Mouse (Mus musculus) liver, embryonic 14.5 days (tissue): ENCODE measurements around the gene Ccdc106. TPM values are rescaled to one million over a fixed set of nuclear protein-coding genes. Genes with fewer than 3 reads are reported as not detected.

ENCODE experiments used
- ATAC-seq: fragments of 200-750 bp; cut with Nextera tagmentation; 2 replicates; pipeline ENCODE4 v1.8.0; 2017; ENCODE audit warnings: moderate number of reproducible peaks, mild to moderate bottlenecking, moderate library complexity; ENCODE audit not compliant: insufficient read depth
- DNase-seq, 3 experiments: peaks; one replicate each; pipeline ENCODE4 v3.0.0-alpha.2; 2012 to 2013; ENCODE audit warnings: low read depth in 3 of 3, low spot score in 3 of 3
- H3K27ac ChIP-seq: fragments of 300-500 bp; sonication (generic); 2 replicates; pipeline ENCODE4 v1.5.1; 2014; ENCODE audit warnings: moderate library complexity, mild to moderate bottlenecking, control low read depth, inconsistent platforms
- H3K27me3 ChIP-seq: fragments of 300-500 bp; sonication (generic); 2 replicates; pipeline ENCODE4 v1.6.1; 2014; ENCODE audit warnings: mild to moderate bottlenecking, low read length, moderate library complexity; ENCODE audit not compliant: control insufficient read depth, insufficient read depth
- H3K36me3 ChIP-seq: fragments of 300-500 bp; sonication (generic); replicated peaks from 2 replicates; pipeline ENCODE4 v1.6.1; 2014; ENCODE audit warnings: low read depth; ENCODE audit not compliant: control insufficient read depth, insufficient read depth
- H3K4me1 ChIP-seq, 2 experiments: fragments of 200-500 bp in 1 of 2; fragments of 300-500 bp in 1 of 2; sonication (generic) in 1 of 2; replicated peaks; 2 replicates each; pipeline ENCODE4 v1.6.1; 2012 to 2014; ENCODE audit warnings: antibody characterized with exemption in 1 of 2, inconsistent platforms in 1 of 2, low read length in 1 of 2; ENCODE audit not compliant: control insufficient read depth in 2 of 2, insufficient read depth in 2 of 2
- H3K4me2 ChIP-seq: fragments of 300-500 bp; sonication (generic); 2 replicates; pipeline ENCODE4 v1.6.1; 2014; ENCODE audit warnings: low read depth, mild to moderate bottlenecking, control low read depth, moderate library complexity
- H3K4me3 ChIP-seq, 2 experiments: fragments of 200-500 bp in 1 of 2; fragments of 300-500 bp in 1 of 2; sonication (generic) in 1 of 2; 2 replicates each; pipeline ENCODE4 v1.5.1; 2012 to 2014; ENCODE audit warnings: low read depth in 2 of 2, low read length in 2 of 2, mild to moderate bottlenecking in 2 of 2, control low read depth in 1 of 2, inconsistent platforms in 1 of 2, moderate library complexity in 1 of 2; ENCODE audit not compliant: insufficient read depth in 1 of 2
- H3K9ac ChIP-seq: fragments of 300-500 bp; sonication (generic); replicated peaks from 2 replicates; pipeline ENCODE4 v1.6.1; 2014; ENCODE audit warnings: mild to moderate bottlenecking, control low read depth, moderate library complexity
- H3K9me3 ChIP-seq: fragments of 300-500 bp; sonication (generic); 2 replicates; pipeline ENCODE4 v1.6.1; 2016; ENCODE audit warnings: low read length, mixed read lengths; ENCODE audit not compliant: control insufficient read depth
- CTCF ChIP-seq: IDR thresholded peaks from 2 replicates; pipeline ENCODE4 v1.5.1; 2016; ENCODE audit warnings: antibody characterized with exemption, low read depth, control low read depth
- EP300 ChIP-seq: IDR thresholded peaks from 2 replicates; pipeline ENCODE4 v1.6.1; 2016; ENCODE audit warnings: antibody characterized with exemption, low read depth
- WGBS: fragments of 180-500 bp; shearing (Covaris S2); extraction: QIAGEN DNeasy Blood & Tissue Kit; methylation state at CpG from one replicate; pipeline ENCODE4 v1.1.7; 2014; ENCODE audit not compliant: insufficient replicate concordance; 5-methylcytosine and 5-hydroxymethylcytosine counted together
- polyA plus RNA-seq, 2 experiments: library from polyadenylated mRNA; depleted of rRNA in 1 of 2; stranded (reverse) in 1 of 2; unstranded in 1 of 2; fragments of >200 nt; fragmentation: Nextera tagmentation in 1 of 2; extraction: Ambion mirVana in 1 of 2; gene quantifications; 2 replicates each; pipeline versions ENCODE4 v1.2.1 to v1.2.3; 2012 to 2014

Ccdc106 gene
- polyA plus RNA-seq, 2 experiments, result 0.24 to 0.64 TPM

DNA sequence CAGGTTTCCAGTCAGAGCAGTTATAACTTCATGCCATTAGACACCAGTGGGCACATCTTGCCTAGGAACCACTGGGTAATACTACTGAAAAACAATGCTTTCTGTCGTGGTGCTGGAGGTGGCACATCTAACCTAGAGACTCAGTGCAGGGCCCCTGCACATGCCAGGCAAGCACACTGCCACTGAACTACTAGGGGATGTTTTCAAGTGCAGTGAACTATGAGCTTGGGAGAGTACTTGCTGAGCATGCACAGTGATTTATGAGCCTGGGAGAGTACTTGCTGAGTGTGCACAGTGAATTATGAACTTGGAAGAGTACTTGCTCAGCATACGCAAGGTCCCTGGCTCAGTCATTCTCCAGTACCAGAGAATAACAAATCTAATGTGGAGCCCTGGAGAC lies 82.2 kb downstream of the Ccdc106 start:
- H3K9ac ChIP-seq, result no peak overlapping the region
- WGBS, result 65% methylated on average over 2 of the region's 2 CpGs
- no peak for ATAC-seq
- no peak overlapping the region for H3K4me2 ChIP-seq
- H3K4me1 ChIP-seq, result no peaks in the 10 kb centered on the region
- no peak overlapping the region for H3K4me3 ChIP-seq
- no peak for DNase-seq
- peaks cover 12% of the 10 kb centered on the region for H3K36me3 ChIP-seq
- H3K9me3 ChIP-seq, result no peaks in the 10 kb centered on the region
- H3K27ac ChIP-seq, result no peak overlapping the region
- no peaks in the 10 kb centered on the region for H3K27me3 ChIP-seq
- TF ChIP-seq CTCF (no peak), EP300 (no peak)

DNA sequence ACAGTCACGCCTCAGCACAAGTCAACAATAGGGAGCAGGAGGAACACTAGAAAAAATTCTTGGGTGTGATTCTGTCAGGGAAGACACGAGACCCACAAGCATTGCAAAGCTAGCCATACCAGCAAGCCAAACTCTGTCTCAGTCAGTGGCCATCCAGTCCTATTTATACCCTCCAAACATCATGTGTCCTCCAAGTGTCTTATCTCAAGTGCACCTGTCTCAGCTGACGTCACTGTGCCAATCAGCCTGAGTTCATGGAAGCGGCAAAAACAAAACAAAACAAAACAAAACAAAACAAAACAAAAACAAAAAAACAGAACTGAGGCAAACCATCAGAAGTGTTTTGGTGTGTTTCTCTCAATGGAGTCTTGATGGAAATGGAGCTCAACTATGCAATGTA lies 87.9 kb downstream of the Ccdc106 start:
- no peak for DNase-seq
- Histone ChIP-seq H3K4me3 (no peak overlapping the region), H3K4me2 (no peak overlapping the region), H3K27ac (no peak overlapping the region), H3K4me1 (no peaks in the 10 kb centered on the region), H3K9ac (no peak overlapping the region), H3K9me3 (no peaks in the 10 kb centered on the region), H3K36me3 (no peaks in the 10 kb centered on the region), H3K27me3 (no peaks in the 10 kb centered on the region)
- 51% methylated on average over 4 of the region's 4 CpGs for WGBS
- no peak for ATAC-seq
- no peak for TF ChIP-seq CTCF

DNA sequence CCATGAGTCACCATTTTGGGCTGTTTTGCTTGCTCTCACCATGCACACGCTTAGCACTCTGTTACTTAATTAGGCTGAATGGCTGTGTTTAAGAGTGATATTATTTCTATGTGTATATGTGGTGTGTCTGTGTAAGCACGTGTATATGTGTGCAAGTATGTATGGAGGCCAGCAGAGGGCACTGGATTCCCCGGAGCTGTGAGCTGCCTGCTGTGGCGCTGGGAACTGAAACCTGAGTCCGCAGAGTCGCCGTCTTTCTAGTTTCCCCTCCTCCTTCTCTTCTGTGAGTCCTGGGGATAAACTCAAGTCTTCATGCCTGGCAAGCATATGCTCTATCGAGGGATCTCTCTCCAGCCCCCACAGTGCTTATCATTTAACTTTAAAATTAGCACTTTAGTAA lies 88.9 kb downstream of the Ccdc106 start:
- Histone ChIP-seq H3K4me3 (no peak overlapping the region), H3K27me3 (no peaks in the 10 kb centered on the region), H3K9ac (no peak overlapping the region), H3K4me1 (no peaks in the 10 kb centered on the region), H3K36me3 (no peaks in the 10 kb centered on the region), H3K27ac (no peak overlapping the region), H3K4me2 (no peak overlapping the region), H3K9me3 (no peaks in the 10 kb centered on the region)
- 68% methylated on average over 8 of the region's 8 CpGs for WGBS
- TF ChIP-seq EP300 (no peak), CTCF (0 out of 2 replicates have a peak, but pooled peaks have one; percentile 13)
- DNase-seq (no peak), ATAC-seq (no peak)

Other genes starting within 250 kb of the Ccdc106 start
- not detected in 2 replicates for gene Fam71e2, start 249.3 kb upstream of the Ccdc106 start, polyA plus RNA-seq (2012; rRNA removed)
- not detected in 2 replicates for gene Fam71e2, start 249.3 kb upstream of the Ccdc106 start, polyA plus RNA-seq (2014; fragmentation: Nextera tagmentation; extraction: Ambion mirVana)
- 0.03 and 0.09 TPM in 2 replicates for gene Il11, start 237.7 kb upstream of the Ccdc106 start, polyA plus RNA-seq (2012; rRNA removed)
- gene Il11, start 237.7 kb upstream of the Ccdc106 start, polyA plus RNA-seq (2014; fragmentation: Nextera tagmentation; extraction: Ambion mirVana), result not detected in 2 replicates
- gene Tmem190, start 237.6 kb upstream of the Ccdc106 start, polyA plus RNA-seq (2012; rRNA removed), result not detected in 2 replicates
- gene Tmem190, start 237.6 kb upstream of the Ccdc106 start, polyA plus RNA-seq (2014; fragmentation: Nextera tagmentation; extraction: Ambion mirVana), result not detected in 2 replicates
- gene Tmem238, start 230.9 kb upstream of the Ccdc106 start, polyA plus RNA-seq (2012; rRNA removed), result 7.5 and 8.2 TPM in 2 replicates
- 5.4 and 5.8 TPM in 2 replicates for gene Tmem238, start 230.9 kb upstream of the Ccdc106 start, polyA plus RNA-seq (2014; fragmentation: Nextera tagmentation; extraction: Ambion mirVana)
- 237 and 307 TPM in 2 replicates for gene Rpl28, start 227.7 kb upstream of the Ccdc106 start, polyA plus RNA-seq (2012; rRNA removed)
- 185 and 186 TPM in 2 replicates for gene Rpl28, start 227.7 kb upstream of the Ccdc106 start, polyA plus RNA-seq (2014; fragmentation: Nextera tagmentation; extraction: Ambion mirVana)
- 186 and 265 TPM in 2 replicates for gene Ube2s, start 208.0 kb upstream of the Ccdc106 start, polyA plus RNA-seq (2012; rRNA removed)
- 295 and 316 TPM in 2 replicates for gene Ube2s, start 208.0 kb upstream of the Ccdc106 start, polyA plus RNA-seq (2014; fragmentation: Nextera tagmentation; extraction: Ambion mirVana)
- gene Shisa7, start 175.9 kb upstream of the Ccdc106 start, polyA plus RNA-seq (2012; rRNA removed), result 0.01 and 0.14 TPM in 2 replicates
- not detected in 2 replicates for gene Shisa7, start 175.9 kb upstream of the Ccdc106 start, polyA plus RNA-seq (2014; fragmentation: Nextera tagmentation; extraction: Ambion mirVana)
- gene Isoc2b, start 150.3 kb upstream of the Ccdc106 start, polyA plus RNA-seq (2012; rRNA removed), result 1.6 and 2.4 TPM in 2 replicates
- gene Isoc2b, start 150.3 kb upstream of the Ccdc106 start, polyA plus RNA-seq (2014; fragmentation: Nextera tagmentation; extraction: Ambion mirVana), result 2.8 and 3.8 TPM in 2 replicates
- 6.6 and 6.7 TPM in 2 replicates for gene Isoc2a, start 143.4 kb upstream of the Ccdc106 start, polyA plus RNA-seq (2012; rRNA removed)
- gene Isoc2a, start 143.4 kb upstream of the Ccdc106 start, polyA plus RNA-seq (2014; fragmentation: Nextera tagmentation; extraction: Ambion mirVana), result 0.56 and 0.86 TPM in 2 replicates
- gene Gm36210, start 114.0 kb upstream of the Ccdc106 start, polyA plus RNA-seq (2012; rRNA removed), result 0.02 TPM in 1 of 2 replicates, not detected in the other
- gene Gm36210, start 114.0 kb upstream of the Ccdc106 start, polyA plus RNA-seq (2014; fragmentation: Nextera tagmentation; extraction: Ambion mirVana), result not detected in 2 replicates
- gene Zfp628, start 105.3 kb upstream of the Ccdc106 start, polyA plus RNA-seq (2012; rRNA removed), result 2.9 and 3.7 TPM in 2 replicates
- 1.5 and 1.6 TPM in 2 replicates for gene Zfp628, start 105.3 kb upstream of the Ccdc106 start, polyA plus RNA-seq (2014; fragmentation: Nextera tagmentation; extraction: Ambion mirVana)
- 0.38 and 0.39 TPM in 2 replicates for gene Nat14, start 98.5 kb upstream of the Ccdc106 start, polyA plus RNA-seq (2012; rRNA removed)
- gene Nat14, start 98.5 kb upstream of the Ccdc106 start, polyA plus RNA-seq (2014; fragmentation: Nextera tagmentation; extraction: Ambion mirVana), result 0.10 and 0.11 TPM in 2 replicates
- 0.12 and 0.14 TPM in 2 replicates for gene Ssc5d, start 94.8 kb upstream of the Ccdc106 start, polyA plus RNA-seq (2012; rRNA removed)
- 0.03 and 0.09 TPM in 2 replicates for gene Ssc5d, start 94.8 kb upstream of the Ccdc106 start, polyA plus RNA-seq (2014; fragmentation: Nextera tagmentation; extraction: Ambion mirVana)
- gene Sbk2, start 56.1 kb upstream of the Ccdc106 start, polyA plus RNA-seq (2012; rRNA removed), result 0.01 and 0.02 TPM in 2 replicates
- gene Sbk2, start 56.1 kb upstream of the Ccdc106 start, polyA plus RNA-seq (2014; fragmentation: Nextera tagmentation; extraction: Ambion mirVana), result not detected in 2 replicates
- gene Sbk3, start 49.4 kb upstream of the Ccdc106 start, polyA plus RNA-seq (2012; rRNA removed), result not detected in 2 replicates
- not detected in 2 replicates for gene Sbk3, start 49.4 kb upstream of the Ccdc106 start, polyA plus RNA-seq (2014; fragmentation: Nextera tagmentation; extraction: Ambion mirVana)
- 6.7 and 11.2 TPM in 2 replicates for gene Zfp579, start 24.4 kb upstream of the Ccdc106 start, polyA plus RNA-seq (2012; rRNA removed)
- 2.8 and 4.0 TPM in 2 replicates for gene Zfp579, start 24.4 kb upstream of the Ccdc106 start, polyA plus RNA-seq (2014; fragmentation: Nextera tagmentation; extraction: Ambion mirVana)
- gene Zfp524, start 6.1 kb upstream of the Ccdc106 start, polyA plus RNA-seq (2012; rRNA removed), result 9.1 and 9.5 TPM in 2 replicates
- 8.9 TPM in 2 replicates for gene Zfp524, start 6.1 kb upstream of the Ccdc106 start, polyA plus RNA-seq (2014; fragmentation: Nextera tagmentation; extraction: Ambion mirVana)
- 12.1 and 14.1 TPM in 2 replicates for gene Fiz1, start 5.9 kb upstream of the Ccdc106 start, polyA plus RNA-seq (2012; rRNA removed)
- 10.7 and 13.2 TPM in 2 replicates for gene Fiz1, start 5.9 kb upstream of the Ccdc106 start, polyA plus RNA-seq (2014; fragmentation: Nextera tagmentation; extraction: Ambion mirVana)
- 0.03 and 0.10 TPM in 2 replicates for gene Gm44973, start 5.1 kb upstream of the Ccdc106 start, polyA plus RNA-seq (2012; rRNA removed)
- 1.6 and 1.9 TPM in 2 replicates for gene Gm44973, start 5.1 kb upstream of the Ccdc106 start, polyA plus RNA-seq (2014; fragmentation: Nextera tagmentation; extraction: Ambion mirVana)
- gene Zfp865, start 177 bp upstream of the Ccdc106 start, polyA plus RNA-seq (2012; rRNA removed), result 6.4 and 7.6 TPM in 2 replicates
- gene Zfp865, start 177 bp upstream of the Ccdc106 start, polyA plus RNA-seq (2014; fragmentation: Nextera tagmentation; extraction: Ambion mirVana), result 0.98 and 1.0 TPM in 2 replicates
- gene 4632433K11Rik, start 13.6 kb downstream of the Ccdc106 start, polyA plus RNA-seq (2012; rRNA removed), result not detected in 2 replicates
- gene 4632433K11Rik, start 13.6 kb downstream of the Ccdc106 start, polyA plus RNA-seq (2014; fragmentation: Nextera tagmentation; extraction: Ambion mirVana), result not detected in 2 replicates
- gene Zfp784, start 17.9 kb downstream of the Ccdc106 start, polyA plus RNA-seq (2012; rRNA removed), result 0.90 and 0.96 TPM in 2 replicates
- gene Zfp784, start 17.9 kb downstream of the Ccdc106 start, polyA plus RNA-seq (2014; fragmentation: Nextera tagmentation; extraction: Ambion mirVana), result 0.86 and 1.0 TPM in 2 replicates
- gene Zfp580, start 31.0 kb downstream of the Ccdc106 start, polyA plus RNA-seq (2012; rRNA removed), result 1.4 and 1.7 TPM in 2 replicates
- gene Zfp580, start 31.0 kb downstream of the Ccdc106 start, polyA plus RNA-seq (2014; fragmentation: Nextera tagmentation; extraction: Ambion mirVana), result 1.6 and 1.8 TPM in 2 replicates
- 110 and 132 TPM in 2 replicates for gene U2af2, start 41.6 kb downstream of the Ccdc106 start, polyA plus RNA-seq (2012; rRNA removed)
- 52.2 and 60.2 TPM in 2 replicates for gene U2af2, start 41.6 kb downstream of the Ccdc106 start, polyA plus RNA-seq (2014; fragmentation: Nextera tagmentation; extraction: Ambion mirVana)
- 54.4 and 57.5 TPM in 2 replicates for gene Epn1, start 59.7 kb downstream of the Ccdc106 start, polyA plus RNA-seq (2012; rRNA removed)
- 45.4 and 56.7 TPM in 2 replicates for gene Epn1, start 59.7 kb downstream of the Ccdc106 start, polyA plus RNA-seq (2014; fragmentation: Nextera tagmentation; extraction: Ambion mirVana)
- gene Rfpl4, start 96.4 kb downstream of the Ccdc106 start, polyA plus RNA-seq (2012; rRNA removed), result not detected in 2 replicates
- not detected in 2 replicates for gene Rfpl4, start 96.4 kb downstream of the Ccdc106 start, polyA plus RNA-seq (2014; fragmentation: Nextera tagmentation; extraction: Ambion mirVana)
- gene Rasl2-9, start 105.4 kb downstream of the Ccdc106 start, polyA plus RNA-seq (2012; rRNA removed), result 0.08 and 0.28 TPM in 2 replicates
- 0.28 and 0.38 TPM in 2 replicates for gene Rasl2-9, start 105.4 kb downstream of the Ccdc106 start, polyA plus RNA-seq (2014; fragmentation: Nextera tagmentation; extraction: Ambion mirVana)
- not detected in 2 replicates for gene Vmn1r55, start 129.1 kb downstream of the Ccdc106 start, polyA plus RNA-seq (2012; rRNA removed)
- gene Vmn1r55, start 129.1 kb downstream of the Ccdc106 start, polyA plus RNA-seq (2014; fragmentation: Nextera tagmentation; extraction: Ambion mirVana), result not detected in 2 replicates
- not detected in 2 replicates for gene Vmn1r56, start 176.2 kb downstream of the Ccdc106 start, polyA plus RNA-seq (2012; rRNA removed)
- not detected in 2 replicates for gene Vmn1r56, start 176.2 kb downstream of the Ccdc106 start, polyA plus RNA-seq (2014; fragmentation: Nextera tagmentation; extraction: Ambion mirVana)
- gene Vmn1r57, start 197.9 kb downstream of the Ccdc106 start, polyA plus RNA-seq (2012; rRNA removed), result not detected in 2 replicates
- gene Vmn1r57, start 197.9 kb downstream of the Ccdc106 start, polyA plus RNA-seq (2014; fragmentation: Nextera tagmentation; extraction: Ambion mirVana), result not detected in 2 replicates